Mouse (Mus musculus) embryonic fibroblast, embryonic 13.5 days (primary cell): ENCODE results near the gene Cyb5d1.

Experiments used
- CTCF ChIP-seq: IDR thresholded peaks from 2 replicates; pipeline ENCODE4 v1.5.1; 2011; ENCODE audit warnings: mild to moderate bottlenecking, control low read depth, low read length, moderate library complexity, borderline replicate concordance; ENCODE audit not compliant: insufficient read depth
- POLR2A ChIP-seq: IDR thresholded peaks from 2 replicates; pipeline ENCODE4 v1.6.1; 2011; ENCODE audit warnings: low read depth, mild to moderate bottlenecking, control low read depth, low read length, moderate library complexity

DNA sequence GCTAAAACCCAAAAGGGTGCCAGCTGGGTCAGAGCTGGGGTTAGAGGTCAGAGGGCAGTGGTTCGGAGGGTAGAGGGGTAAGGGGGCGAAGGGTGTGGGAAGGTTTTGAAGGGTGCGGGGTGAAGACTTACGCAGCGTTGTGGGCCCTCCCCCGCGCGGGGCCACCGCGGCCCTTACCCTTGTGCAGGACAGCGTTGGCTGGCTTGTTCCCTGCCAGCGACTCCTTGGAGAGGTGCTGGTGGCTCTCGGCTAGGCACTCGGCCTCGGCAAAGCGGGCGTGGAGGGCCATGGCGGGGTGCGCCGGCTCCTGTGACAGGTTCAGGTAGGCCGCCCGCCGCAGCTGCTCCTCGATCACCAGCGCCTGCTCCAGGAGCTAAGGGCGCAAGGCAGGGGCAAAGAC is 49.0 kb downstream of the Cyb5d1 start:
- TF ChIP-seq CTCF (no peak), POLR2A (no peak)
